Mouse (Mus musculus) yolk sac, embryonic 10.5 days (tissue): Measurements from ENCODE around the gene Igfbp1.

ENCODE experiments used
- DNase-seq: peaks from one replicate; pipeline ENCODE4 v3.0.0-alpha.2; 2017; ENCODE audit warnings: low spot score

Igfbp1 gene

GRCm38 (mm10) chr11:7197491-7197941 is at the start of gene Igfbp1:
Gene Igfbp1, plus strand, starts transcription at chr11:7197782.
- peak; percentile 87 for DNase-seq

- DNase-seq: no peak
These were observed 49.6 kb upstream of the Igfbp1 start for GRCm38 (mm10) chr11:7147945-7148344.

GRCm38 (mm10) chr11:7149471-7149870 is 48.1 kb upstream of the Igfbp1 start:
- DNase-seq: no peak

- DNase-seq: no peak
These were observed 47.1 kb upstream of the Igfbp1 start for GRCm38 (mm10) chr11:7150511-7150910.

- DNase-seq: no peak
These were observed 45.2 kb upstream of the Igfbp1 start for GRCm38 (mm10) chr11:7152371-7152770.

- DNase-seq: peak; percentile 78
These were observed 44.5 kb upstream of the Igfbp1 start for GRCm38 (mm10) chr11:7153081-7153480.

- DNase-seq: no peak
These were observed 41.2 kb upstream of the Igfbp1 start for GRCm38 (mm10) chr11:7156427-7156826.

- DNase-seq: no peak
These were observed 39.4 kb upstream of the Igfbp1 start for GRCm38 (mm10) chr11:7158196-7158595.

GRCm38 (mm10) chr11:7160146-7160545 is 37.4 kb upstream of the Igfbp1 start:
- no peak for DNase-seq

GRCm38 (mm10) chr11:7160637-7161101 is 36.9 kb upstream of the Igfbp1 start:
- DNase-seq: peak; percentile 62

GRCm38 (mm10) chr11:7161502-7162174 is 35.9 kb upstream of the Igfbp1 start:
- peak; percentile 50 for DNase-seq

GRCm38 (mm10) chr11:7164416-7164815 is 33.2 kb upstream of the Igfbp1 start:
- DNase-seq: no peak

GRCm38 (mm10) chr11:7169645-7170044 is 27.9 kb upstream of the Igfbp1 start:
- DNase-seq: no peak

GRCm38 (mm10) chr11:7173664-7174063 is 23.9 kb upstream of the Igfbp1 start:
- no peak for DNase-seq

GRCm38 (mm10) chr11:7178724-7179123 is 18.9 kb upstream of the Igfbp1 start:
- peak; percentile 59 for DNase-seq

- DNase-seq: peak; percentile 40
These were observed 18.3 kb upstream of the Igfbp1 start for GRCm38 (mm10) chr11:7179276-7179675.

GRCm38 (mm10) chr11:7182409-7183042 is 15.1 kb upstream of the Igfbp1 start:
- no peak for DNase-seq

- DNase-seq: no peak
These were observed 13.2 kb upstream of the Igfbp1 start for GRCm38 (mm10) chr11:7184420-7184819.

- no peak for DNase-seq
These were observed 10.1 kb upstream of the Igfbp1 start for GRCm38 (mm10) chr11:7187472-7187871.

GRCm38 (mm10) chr11:7188469-7188868 is 9.1 kb upstream of the Igfbp1 start, which contains the start of gene Gm11985:
Gene Gm11985, minus strand, starts transcription at chr11:7188569.
- no peak for DNase-seq

GRCm38 (mm10) chr11:7192710-7193109 is 4.9 kb upstream of the Igfbp1 start:
- DNase-seq: no peak

GRCm38 (mm10) chr11:7193134-7193533 is 4.4 kb upstream of the Igfbp1 start:
- no peak for DNase-seq
